Mouse (Mus musculus) left cerebral cortex, postnatal 4 days (tissue): ENCODE measurements around the gene Stx11. TPM values are rescaled to one million over a fixed set of nuclear protein-coding genes. Genes with fewer than 3 reads are reported as not detected.

Source experiments
- DNase-seq: peaks from one replicate; pipeline ENCODE4 v3.0.0-alpha.2; 2022
- intact Hi-C: fragments of 180-260 bp; cut with DNase I; formaldehyde crosslinking; loops from one replicate; pipeline ENCODE4 v1.15.1; 2025
- total RNA-seq, 2 experiments: library from RNA; stranded (reverse); gene quantifications; 2 replicates each; pipeline ENCODE4 v1.2.3; 2021

Stx11 gene
- total RNA-seq, 2 experiments from 2014 or later = 1.3 to 2.1 TPM

DNA sequence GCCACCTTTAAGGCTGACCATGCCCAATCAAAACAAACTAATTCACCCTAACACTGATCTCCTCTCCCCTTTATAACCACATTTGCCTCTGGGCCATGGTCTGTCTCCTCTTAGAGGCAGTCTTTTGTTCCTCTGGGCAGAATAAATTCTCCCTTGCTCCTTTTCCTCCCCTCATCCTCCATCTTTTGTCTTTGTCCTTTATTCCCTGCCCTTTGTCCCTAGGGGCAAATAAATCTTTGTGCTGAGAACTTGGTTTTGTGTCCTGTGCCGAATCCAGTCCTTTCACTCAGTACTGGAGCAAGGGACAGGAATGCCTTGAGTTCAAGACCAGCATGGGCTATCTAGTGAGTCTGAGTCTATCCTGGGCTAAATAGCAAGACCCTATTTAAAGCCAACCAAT, 46.5 kb downstream of the Stx11 start:
- intact Hi-C loops = no loop called here
- DNase-seq = no peak

- DNase-seq = no peak
- intact Hi-C loops = no loop called here
Observed at GRCm38 (mm10) chr10:12916376-12916775, 47.7 kb downstream of the Stx11 start.

- DNase-seq = no peak
- intact Hi-C loops = no loop called here
Observed at GRCm38 (mm10) chr10:12915826-12916225, 48.3 kb downstream of the Stx11 start.

DNA sequence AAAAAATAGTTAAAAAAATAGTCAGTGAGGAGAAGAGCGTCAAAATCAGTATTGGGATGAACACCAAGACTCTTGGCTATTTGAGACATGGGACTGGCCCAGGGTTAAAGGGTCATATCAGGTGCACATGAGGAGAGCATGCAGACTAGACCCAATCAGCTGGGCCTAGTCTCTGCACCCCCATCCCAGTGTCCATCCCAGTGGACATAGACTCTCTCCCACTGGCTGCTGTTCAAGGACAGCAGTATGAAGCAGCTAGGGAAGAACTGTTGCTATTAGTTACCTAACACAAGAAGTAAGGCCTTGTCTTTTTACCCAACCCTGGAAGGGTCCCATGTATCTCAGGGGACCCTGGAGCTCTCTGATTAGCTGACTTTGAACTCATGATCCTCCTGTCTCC, 49.9 kb downstream of the Stx11 start:
- no peak for DNase-seq
- intact Hi-C loops = no loop called here

- intact Hi-C loops = no loop called here
- DNase-seq = peak; percentile 37
Observed at GRCm38 (mm10) chr10:12911981-12912530, 52.0 kb downstream of the Stx11 start.

DNA sequence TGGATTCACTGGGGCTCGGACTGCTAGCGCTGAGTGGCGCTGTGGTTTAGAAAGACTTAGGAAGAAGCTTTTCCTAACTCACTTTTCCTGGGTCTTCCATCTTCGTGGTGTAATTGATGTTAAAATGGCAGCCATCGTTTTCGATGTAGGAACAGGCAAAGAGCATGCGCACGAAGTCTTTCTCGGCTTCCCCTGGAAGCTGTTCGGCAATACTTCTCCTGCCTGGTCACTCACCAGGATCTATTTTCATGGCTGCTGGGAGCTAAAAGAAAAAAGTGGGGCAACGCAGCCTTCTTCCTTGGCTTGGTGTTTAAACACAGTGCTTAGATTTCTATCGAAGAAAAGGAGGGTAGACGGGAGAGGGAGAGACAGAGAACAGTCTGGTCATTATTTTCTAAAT, 52.6 kb downstream of the Stx11 start:
- intact Hi-C loops = no loop called here
- DNase-seq = no peak

DNA sequence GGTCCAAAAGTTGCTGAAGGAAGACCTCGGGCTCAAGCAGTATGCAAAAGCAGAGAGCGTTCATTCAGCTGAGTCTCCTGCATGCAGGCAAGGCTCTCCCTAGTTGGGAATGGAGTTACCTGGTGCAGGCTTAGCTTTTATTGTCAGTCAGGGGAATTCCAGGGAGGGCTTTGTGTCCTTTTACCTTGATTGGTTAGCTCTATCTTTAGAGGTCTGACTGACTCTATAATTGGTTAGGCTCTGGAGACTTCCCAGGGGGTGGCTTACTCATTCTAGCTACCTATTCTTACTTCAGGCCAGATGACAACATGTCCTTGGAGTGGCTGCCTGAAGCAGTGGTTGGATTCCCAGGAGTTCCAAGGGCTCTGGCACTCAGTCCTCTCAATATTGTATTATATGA, 54.2 kb downstream of the Stx11 start:
- intact Hi-C loops = no loop called here
- DNase-seq = no peak

DNA sequence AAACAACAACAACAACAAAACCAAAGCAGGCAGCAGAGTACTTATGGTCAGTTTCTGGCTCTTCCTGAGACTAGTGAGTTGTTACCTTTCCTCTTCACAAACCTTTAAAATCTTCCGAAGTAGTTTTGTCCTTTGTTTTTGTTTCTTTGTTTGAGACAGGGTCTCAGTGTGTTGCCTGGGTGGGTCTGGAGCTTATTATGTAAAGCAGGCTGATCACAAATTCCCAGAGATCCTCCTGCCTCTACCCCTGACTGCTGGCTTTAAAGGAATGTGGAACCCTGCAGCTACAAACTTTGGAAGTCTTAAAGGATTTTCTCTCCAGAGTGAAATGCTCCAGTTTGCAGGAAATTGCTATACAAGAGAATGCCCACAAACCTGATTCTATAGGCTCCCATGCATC, 54.9 kb downstream of the Stx11 start:
- intact Hi-C loops = no loop called here
- DNase-seq = no peak

- intact Hi-C loops = no loop called here
- no peak for DNase-seq
Observed at GRCm38 (mm10) chr10:12904140-12904528, 60.0 kb downstream of the Stx11 start.

DNA sequence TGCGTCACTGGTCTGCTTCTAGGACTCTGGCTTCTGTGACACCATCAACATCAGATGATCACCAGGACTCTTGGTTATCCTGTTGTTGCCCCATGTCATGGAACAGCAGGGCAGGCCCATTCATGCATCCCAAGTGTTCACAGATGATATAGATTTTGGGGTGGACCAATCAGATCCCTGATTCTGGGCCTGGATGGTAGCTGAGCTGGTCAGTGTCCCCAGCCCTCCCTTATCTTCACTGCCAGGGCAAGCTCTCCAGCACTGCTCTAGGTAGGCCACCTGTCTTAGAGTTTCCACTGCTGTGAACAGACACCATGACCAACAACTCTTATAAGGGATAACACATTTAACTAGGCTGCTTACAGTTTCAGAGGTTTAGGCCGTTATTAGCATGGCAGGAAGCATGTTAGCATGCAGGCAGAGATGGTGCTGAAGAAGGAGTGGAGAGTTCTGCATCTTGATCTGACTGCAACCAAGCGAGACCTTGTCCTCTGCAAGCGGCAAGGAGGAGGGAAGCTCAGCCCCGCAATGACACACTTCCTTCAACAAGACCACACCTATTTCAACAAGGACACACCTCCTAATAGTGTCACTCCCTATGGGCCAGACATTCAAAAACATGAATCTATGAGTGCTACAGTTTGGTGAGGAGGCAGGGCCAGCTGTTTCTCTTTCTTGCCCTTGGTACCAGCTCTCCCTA, 60.5 kb downstream of the Stx11 start:
- intact Hi-C loops = no loop called here
- DNase-seq = no peak

DNA sequence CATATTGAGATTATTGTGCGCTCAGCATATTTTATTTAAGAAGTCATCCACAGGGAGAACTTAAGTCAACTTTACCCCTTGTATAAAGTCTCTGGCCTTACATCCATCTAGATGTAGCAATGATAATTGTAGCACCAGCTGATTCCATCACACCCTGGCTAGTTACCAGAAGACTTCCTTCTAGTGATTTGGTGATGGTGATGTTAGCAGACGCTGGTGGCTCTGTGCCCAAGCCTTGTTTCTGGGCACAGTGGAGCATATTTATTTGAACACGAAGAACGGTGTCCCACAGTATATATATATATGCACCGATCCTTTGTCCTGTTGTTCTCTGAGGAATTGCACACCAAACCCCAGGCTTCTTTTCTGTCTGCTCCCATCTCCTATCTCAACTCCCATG, 64.2 kb downstream of the Stx11 start:
- peak; percentile 22 for DNase-seq
- intact Hi-C loops = no loop called here

- intact Hi-C loops = no loop called here
Observed at GRCm38 (mm10) chr10:12893339-12893738, 70.8 kb downstream of the Stx11 start.

DNA sequence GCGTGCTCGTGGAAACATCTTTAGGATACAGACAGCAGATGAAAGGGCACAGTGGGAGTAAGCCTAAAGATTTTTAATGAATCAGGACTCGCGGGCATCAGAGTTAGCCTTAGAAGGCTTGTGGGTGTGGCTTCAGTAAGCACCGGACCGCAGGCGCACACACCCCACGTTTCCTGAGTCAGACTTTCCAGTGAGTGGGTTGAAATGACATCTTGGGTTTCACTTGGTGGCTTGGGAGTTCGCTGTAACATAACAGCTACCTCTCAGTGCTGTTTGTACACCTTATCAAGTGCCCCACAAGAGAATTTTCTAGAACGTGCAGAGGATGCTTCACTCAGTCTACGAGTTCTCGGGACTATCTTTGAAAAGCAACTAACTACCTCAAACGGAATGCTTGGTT, 75.7 kb downstream of the Stx11 start:
- intact Hi-C loops = no loop called here
- DNase-seq = no peak

More at GRCm38 (mm10) chr10:12893339-12893738, 70.8 kb downstream of the Stx11 start:
- DNase-seq = no peak

Other genes starting within 250 kb of the Stx11 start
- gene Utrn, start 94.9 kb downstream of the Stx11 start, total RNA-seq = 10 to 100 TPM; 32.1 to 34.6 TPM
- gene Sf3b5, start 41.0 kb upstream of the Stx11 start, total RNA-seq = 1 to 10 TPM; 8.6 to 9.3 TPM
- gene Plagl1, start 96.2 kb upstream of the Stx11 start, total RNA-seq = 10 to 100 TPM; 25.5 to 27.6 TPM
- gene Zc2hc1b, start 213.7 kb upstream of the Stx11 start, total RNA-seq = not detected
- 10 to 100 TPM; 25.1 to 27.1 TPM for gene Ltv1, start 228.9 kb upstream of the Stx11 start, total RNA-seq